Mouse (Mus musculus) thymus, postnatal 36 days (tissue): Measurements from ENCODE around the gene Lrrc73.

Experiments
- DNase-seq, 2 experiments: peaks; one replicate each; pipeline ENCODE4 v3.0.0; 2022; ENCODE audit warnings: mixed read lengths in 2 of 2

The Lrrc73 gene

GRCm38 (mm10) chr17:46262201-46262694 lies 8.9 kb downstream of the Lrrc73 start:
- no peak for DNase-seq

GRCm38 (mm10) chr17:46265502-46265901 lies 12.2 kb downstream of the Lrrc73 start:
- DNase-seq = no peak

- DNase-seq = peak; percentile 73
Measured at GRCm38 (mm10) chr17:46265918-46266618, 12.7 kb downstream of the Lrrc73 start.

GRCm38 (mm10) chr17:46266986-46267385 lies 13.7 kb downstream of the Lrrc73 start:
- no peak for DNase-seq

GRCm38 (mm10) chr17:46267511-46267910 lies 14.2 kb downstream of the Lrrc73 start:
- no peak for DNase-seq

- no peak for DNase-seq
Measured at GRCm38 (mm10) chr17:46268026-46268720, 14.8 kb downstream of the Lrrc73 start.

GRCm38 (mm10) chr17:46269771-46270534 lies 16.6 kb downstream of the Lrrc73 start:
- no peak for DNase-seq

GRCm38 (mm10) chr17:46272058-46272457 lies 18.7 kb downstream of the Lrrc73 start:
- no peak for DNase-seq

GRCm38 (mm10) chr17:46272675-46273074 lies 19.3 kb downstream of the Lrrc73 start:
- no peak for DNase-seq

GRCm38 (mm10) chr17:46273803-46274236 lies 20.5 kb downstream of the Lrrc73 start:
- DNase-seq = no peak

GRCm38 (mm10) chr17:46274465-46274864 lies 21.1 kb downstream of the Lrrc73 start:
- DNase-seq = no peak

GRCm38 (mm10) chr17:46275034-46275433 lies 21.7 kb downstream of the Lrrc73 start:
- no peak for DNase-seq

- no peak for DNase-seq
Measured at GRCm38 (mm10) chr17:46275506-46275905, 22.2 kb downstream of the Lrrc73 start.

- DNase-seq = no peak
Measured at GRCm38 (mm10) chr17:46277586-46277985, 24.3 kb downstream of the Lrrc73 start.

- no peak for DNase-seq
Measured at GRCm38 (mm10) chr17:46278011-46278765, 24.9 kb downstream of the Lrrc73 start.

GRCm38 (mm10) chr17:46282483-46283123 lies 29.3 kb downstream of the Lrrc73 start, which contains the start of gene Tjap1:
TSS of gene Tjap1 (minus strand) at chr17:46283026.
- DNase-seq = peak; percentile 79 to 82

- no peak for DNase-seq
Measured at GRCm38 (mm10) chr17:46283140-46283539, 29.8 kb downstream of the Lrrc73 start.

- DNase-seq = peak; percentile 38 to 65
Measured at GRCm38 (mm10) chr17:46283911-46284310, 30.6 kb downstream of the Lrrc73 start.

GRCm38 (mm10) chr17:46284653-46285052 lies 31.3 kb downstream of the Lrrc73 start:
- DNase-seq = no peak

GRCm38 (mm10) chr17:46285407-46285806 lies 32.1 kb downstream of the Lrrc73 start:
- DNase-seq = no peak

- DNase-seq = peak in 1 of 2 experiments; percentile 47
Measured at GRCm38 (mm10) chr17:46287678-46288095, 34.4 kb downstream of the Lrrc73 start.

GRCm38 (mm10) chr17:46296601-46297000 lies 43.3 kb downstream of the Lrrc73 start:
- no peak for DNase-seq
